Mouse (Mus musculus): ENCODE results near the gene Ccdc58. TPM values are rescaled to one million over a fixed set of nuclear protein-coding genes. Genes with fewer than 3 reads are reported as not detected.

Gene Ccdc58
- total RNA-seq, 2 experiments from 2014 or later = 14.3 to 19.4 TPM

DNA sequence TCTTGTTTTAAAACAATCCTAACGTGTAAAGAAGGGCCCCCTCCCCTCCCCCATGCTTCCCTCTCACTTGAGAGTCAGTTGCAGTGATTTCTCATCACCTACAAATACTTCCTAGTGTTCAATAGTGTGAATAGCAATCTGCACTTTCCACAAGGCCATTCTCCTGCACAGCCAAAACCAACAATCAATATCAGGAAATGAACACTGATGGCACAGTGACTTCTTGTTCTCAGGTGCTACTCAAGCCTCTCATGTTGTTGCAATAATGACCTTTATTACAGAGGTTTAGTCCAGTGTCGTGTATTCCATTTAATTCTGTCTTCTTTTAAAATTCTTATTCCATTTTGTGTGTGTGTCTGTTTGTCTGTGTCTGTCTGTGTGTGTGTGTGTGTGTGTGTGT lies 66.7 kb downstream of the Ccdc58 start:
- intact Hi-C loops (cut with DNase I) = no loop called here
- Histone ChIP-seq H3K4me3 (no peak overlapping the region), H3K27ac (no peak overlapping the region)
- DNase-seq (ENCODE audit: extremely low spot score in 1 of 2, low spot score in 2 of 2) = no peak
- TF ChIP-seq CTCF (IDR thresholded peaks at IDR 0.05) = no peak

Other genes with a start within 250 kb of the Ccdc58 start
- 1 to 10 TPM; 1.1 to 1.4 TPM for gene Parp14, start 200.1 kb upstream of the Ccdc58 start, total RNA-seq (2021)
- 1 to 10 TPM; 2.3 to 3.9 TPM for gene Parp9, start 133.2 kb upstream of the Ccdc58 start, total RNA-seq (2021)
- 1 to 10 TPM; 3.5 to 3.6 TPM for gene Dtx3l, start 132.5 kb upstream of the Ccdc58 start, total RNA-seq (2021)
- 100 to 1,000 TPM; 132 to 157 TPM for gene Kpna1, start 92.9 kb upstream of the Ccdc58 start, total RNA-seq (2021)
- 1 to 10 TPM; 4.4 to 4.7 TPM for gene Wdr5b, start 30.5 kb upstream of the Ccdc58 start, total RNA-seq (2021)
- 10 to 100 TPM; 60.6 to 62.3 TPM for gene Fam162a, start 91 bp upstream of the Ccdc58 start, total RNA-seq (2021)
- not detected for gene Csta1, start 59.6 kb downstream of the Ccdc58 start, total RNA-seq (2021)
- gene Stfa2l1, start 85.1 kb downstream of the Ccdc58 start, total RNA-seq (2021) = not detected
- gene Gm5483, start 112.5 kb downstream of the Ccdc58 start, total RNA-seq (2021) = under 1 TPM in 1 of 2 experiments, not detected in 1; 0.19 TPM
- not detected for gene Gm5416, start 138.7 kb downstream of the Ccdc58 start, total RNA-seq (2021)
- gene 2010005H15Rik, start 149.8 kb downstream of the Ccdc58 start, total RNA-seq (2021) = not detected
- not detected for gene Stfa1, start 205.3 kb downstream of the Ccdc58 start, total RNA-seq (2021)